Mouse (Mus musculus): ENCODE measurements around the gene Efemp1.

The Efemp1 gene

DNA sequence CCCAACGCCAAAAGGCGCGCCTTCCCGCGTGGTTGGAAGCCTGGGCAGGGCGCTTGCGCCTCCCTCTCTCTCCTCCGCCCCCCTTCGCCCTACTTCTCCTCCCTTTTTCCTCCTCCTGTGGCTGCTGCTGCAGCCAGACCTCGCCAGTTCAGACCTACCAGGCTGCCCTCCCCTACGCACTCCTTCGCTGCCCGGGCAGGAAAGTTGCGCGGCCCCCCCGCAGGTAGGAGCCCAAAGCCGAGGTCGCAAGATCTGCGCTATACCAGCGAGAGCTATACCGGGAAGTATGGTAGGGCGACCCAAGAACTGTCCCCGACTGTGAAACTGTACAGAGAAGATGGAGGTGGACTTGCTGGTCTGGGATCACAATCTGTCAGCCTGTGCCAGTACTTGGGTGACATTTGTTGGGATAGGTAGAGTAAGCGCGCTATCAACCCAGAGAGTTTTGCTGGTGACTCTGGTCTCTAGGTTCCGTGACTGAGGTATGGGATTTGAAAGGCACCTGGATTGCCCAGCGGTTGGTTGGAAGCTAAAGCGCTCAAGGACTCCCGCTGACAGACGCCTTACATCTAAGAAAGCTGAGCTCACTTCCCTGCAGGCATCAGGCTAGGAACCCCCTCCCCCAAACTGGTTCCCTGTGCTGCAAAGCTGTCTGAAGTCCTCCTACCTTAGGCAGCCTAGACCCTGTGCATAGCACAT, at the start of gene Efemp1:
Gene Efemp1, plus strand, starts transcription at position 103 of the 699 bp plus-strand sequence.
- DNase-seq: no peak

DNA sequence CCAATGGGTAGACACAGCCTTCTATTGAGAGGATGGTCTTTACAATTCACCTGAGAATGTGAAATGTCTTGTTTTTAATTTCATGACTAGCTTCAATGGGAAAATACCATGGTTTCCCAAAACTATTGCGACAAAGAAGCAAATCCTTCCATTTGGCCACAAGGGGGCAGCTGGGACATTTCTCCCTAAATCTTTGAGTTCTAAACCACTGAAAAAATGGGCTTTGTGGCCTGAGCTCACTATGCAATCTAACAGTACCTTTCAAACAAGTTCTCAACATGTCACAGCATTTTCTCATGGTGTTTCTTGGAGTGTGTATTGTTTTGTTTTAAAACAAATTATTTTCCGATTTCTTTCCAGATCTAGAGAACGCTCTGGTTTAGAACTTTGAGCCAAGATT, 44.3 kb upstream of the Efemp1 start:
- no peak for DNase-seq

DNA sequence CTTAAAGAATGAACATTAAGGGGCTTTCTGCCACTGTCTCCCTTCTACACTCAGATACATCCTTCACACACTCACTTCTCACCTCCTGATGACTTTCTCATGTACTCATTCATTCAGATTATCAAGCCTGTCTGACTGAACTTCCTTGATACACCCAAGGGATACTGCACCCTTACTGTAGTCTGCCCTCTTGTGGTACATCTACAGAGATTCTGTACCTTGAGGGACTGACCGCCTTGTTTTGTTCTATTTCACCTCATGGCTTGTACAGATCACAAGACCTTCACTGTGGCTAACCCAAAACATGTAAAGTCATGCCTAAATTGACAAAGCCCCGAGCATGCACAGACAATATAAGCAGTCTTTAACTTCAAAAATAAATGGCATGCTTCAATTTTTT, 41.1 kb upstream of the Efemp1 start:
- no peak for DNase-seq

DNA sequence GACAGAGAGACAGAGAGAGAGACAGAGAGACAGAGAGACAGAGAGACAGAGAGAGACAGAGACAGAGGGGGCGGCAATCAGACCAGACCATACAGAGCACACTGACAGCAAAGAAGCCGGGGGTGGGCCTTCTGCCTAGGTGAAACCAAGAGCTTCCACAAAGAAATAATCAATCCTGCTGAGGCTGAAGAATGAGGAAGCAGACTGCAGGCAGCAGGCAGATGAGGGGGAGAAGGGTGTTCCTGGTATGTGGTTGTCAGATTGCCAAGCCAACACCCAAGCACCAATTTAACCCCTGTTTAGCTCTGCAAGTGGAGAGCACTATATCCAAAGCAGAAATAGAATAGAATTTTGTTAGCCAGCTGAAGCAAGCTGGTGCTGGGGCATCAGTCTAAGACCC, 40.4 kb upstream of the Efemp1 start:
- no peak for DNase-seq

DNA sequence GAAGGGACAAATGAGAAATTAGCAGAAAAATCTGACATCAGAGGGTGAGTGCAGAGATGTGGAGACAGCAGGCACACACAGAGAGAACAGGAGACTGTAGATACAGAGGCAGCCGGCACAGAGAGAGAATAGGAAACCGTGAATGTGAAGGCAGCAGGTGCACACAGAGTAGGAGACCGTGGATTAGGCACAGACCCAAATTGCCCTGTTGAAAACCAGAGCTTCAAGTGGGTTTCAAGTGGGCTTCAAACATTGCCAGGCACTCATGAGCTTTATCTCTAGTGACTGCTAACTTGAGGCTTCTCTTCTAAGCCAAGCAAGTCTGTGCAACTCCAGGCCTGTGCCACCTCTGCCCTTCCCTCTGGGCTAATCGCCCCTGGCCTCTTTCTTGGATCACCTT, 35.6 kb upstream of the Efemp1 start:
- no peak for DNase-seq

DNA sequence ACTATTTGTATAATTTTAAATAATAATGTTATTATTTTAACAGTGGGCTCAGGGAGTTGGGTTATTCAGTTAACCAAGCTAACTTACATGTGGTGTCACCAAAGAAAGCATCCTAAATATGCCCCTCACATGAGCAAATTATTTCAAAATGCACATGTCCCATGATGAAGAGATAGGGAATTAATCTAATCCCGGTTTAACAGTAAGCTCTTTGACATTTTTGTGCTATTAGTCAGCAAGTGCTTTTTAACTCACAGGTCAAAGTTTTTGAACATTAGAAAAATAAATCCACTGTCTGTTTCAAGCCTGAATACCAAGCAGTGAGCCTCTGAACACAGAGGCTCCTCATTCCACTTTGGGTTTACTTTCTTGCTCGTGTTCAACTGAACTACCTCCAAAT, 26.1 kb upstream of the Efemp1 start:
- DNase-seq: no peak

DNA sequence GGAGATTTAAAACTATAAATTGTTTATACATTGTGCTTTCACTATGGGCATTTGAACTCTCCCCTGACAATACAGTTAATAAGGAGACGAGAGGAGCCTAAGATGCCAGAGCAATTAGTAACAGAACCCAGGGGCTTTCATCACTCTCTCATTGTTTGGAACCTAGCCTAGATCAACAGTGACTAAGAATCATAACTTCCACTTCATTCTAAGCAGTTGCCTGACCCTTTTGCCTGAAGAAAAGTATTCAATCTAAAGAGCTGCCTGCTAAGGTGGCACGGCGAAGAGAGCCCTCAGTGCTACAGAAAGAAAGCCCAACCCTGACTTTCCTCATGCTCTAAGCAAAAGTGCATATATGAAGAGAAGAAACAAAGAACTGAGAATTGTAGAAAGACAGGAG, 19.2 kb upstream of the Efemp1 start:
- no peak for DNase-seq

DNA sequence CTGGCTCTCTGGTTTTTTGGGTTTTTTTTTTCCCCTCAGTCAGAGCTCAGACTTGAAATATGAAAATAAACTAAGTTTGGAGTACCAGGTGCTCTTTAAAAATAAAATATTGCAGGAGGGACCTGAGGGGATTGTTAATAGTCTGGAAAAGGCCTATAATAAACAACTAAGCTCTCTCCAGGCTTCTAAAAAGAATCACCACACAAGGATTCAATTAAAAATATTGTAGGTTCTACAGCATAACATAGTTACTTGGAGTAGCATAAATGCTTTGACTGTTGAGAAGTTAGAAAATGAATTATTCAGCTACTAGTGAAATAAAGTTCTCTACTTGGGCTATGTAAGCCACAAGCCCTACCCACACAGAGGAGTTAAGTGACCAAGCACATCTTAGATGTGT, 17.9 kb upstream of the Efemp1 start:
- DNase-seq: no peak

DNA sequence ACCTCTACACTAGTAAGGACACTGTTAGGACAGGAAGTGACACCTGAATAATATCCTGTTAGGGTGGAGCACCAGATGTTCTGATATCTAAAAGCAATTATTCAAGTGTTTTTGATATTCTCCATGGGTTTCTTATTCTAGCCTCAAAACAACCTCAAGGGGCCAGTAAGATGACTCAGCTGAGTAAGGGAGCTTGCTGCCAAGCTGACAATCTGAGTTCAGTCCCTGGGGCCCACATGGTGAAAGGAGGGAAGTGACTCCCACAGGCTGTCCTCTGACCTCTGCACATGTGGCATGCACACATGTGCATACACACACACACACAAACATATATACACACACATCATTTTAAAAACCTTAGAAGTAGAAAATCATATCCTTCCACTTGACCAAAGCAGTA, 3.2 kb upstream of the Efemp1 start:
- DNase-seq: no peak

DNA sequence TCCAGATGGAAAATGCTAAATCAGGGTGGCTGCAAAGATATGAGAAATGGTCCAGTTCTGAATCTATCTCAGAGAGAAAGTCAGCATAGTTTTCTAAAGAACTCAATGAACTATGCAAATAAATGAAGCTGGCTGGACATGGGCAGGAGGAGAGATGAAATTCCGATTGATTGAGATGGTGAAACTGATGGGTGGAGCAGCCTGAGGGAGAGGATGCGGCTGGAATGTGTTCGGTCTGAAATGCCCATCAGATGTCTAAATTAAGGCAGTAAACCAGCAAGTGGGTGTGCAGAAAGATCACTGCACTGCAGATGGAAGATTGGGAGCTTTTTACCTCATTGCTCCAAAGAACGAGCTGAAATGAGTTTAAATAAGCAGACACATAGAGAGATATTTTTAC, 1.4 kb upstream of the Efemp1 start:
- no peak for DNase-seq

DNA sequence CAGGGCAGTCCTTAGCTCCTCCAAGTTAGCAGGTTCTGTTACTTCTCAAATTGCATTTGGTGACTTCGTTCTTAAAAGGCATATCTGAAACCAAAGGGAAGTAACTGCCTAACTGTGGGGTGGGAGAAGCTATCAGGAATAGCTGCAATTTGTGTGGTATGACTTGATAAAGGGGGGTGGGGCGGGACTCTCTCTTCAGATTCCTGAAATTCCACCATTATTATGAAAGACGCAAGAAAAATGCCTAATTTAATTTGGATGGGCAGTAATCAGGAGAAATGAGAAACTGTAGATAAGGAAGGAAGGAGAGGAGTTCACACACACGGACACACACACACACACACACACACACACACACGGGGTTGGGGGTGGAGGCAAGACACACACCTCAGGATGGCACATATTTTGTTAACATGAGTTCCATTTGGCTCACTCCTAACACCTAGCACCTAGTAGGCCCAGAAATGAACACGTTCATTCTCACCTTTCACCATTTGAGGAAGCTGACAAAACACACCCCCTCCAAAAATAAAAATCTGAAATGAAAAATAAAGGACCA, 564 bp upstream of the Efemp1 start:
- DNase-seq: no peak

DNA sequence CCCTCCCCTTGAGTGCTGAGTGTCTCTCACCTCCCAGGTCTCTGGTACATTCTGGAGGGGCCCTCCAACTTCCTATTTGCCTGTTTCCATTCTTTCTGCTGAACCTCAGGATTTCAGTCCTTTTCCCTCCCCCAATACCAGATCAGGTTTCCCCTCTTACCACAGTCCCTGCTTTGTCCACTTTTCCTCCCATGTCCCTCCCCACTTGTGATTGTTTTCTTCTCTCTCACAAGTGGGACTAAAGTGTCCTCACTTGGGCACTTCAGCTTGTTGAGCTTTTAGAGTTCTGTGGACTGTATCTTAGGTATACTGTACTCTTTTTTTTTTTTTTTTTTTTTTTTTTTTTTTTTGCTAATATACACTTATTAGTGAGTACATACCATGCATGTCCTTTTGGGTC, 6.1 kb downstream of the Efemp1 start:
- no peak for DNase-seq

DNA sequence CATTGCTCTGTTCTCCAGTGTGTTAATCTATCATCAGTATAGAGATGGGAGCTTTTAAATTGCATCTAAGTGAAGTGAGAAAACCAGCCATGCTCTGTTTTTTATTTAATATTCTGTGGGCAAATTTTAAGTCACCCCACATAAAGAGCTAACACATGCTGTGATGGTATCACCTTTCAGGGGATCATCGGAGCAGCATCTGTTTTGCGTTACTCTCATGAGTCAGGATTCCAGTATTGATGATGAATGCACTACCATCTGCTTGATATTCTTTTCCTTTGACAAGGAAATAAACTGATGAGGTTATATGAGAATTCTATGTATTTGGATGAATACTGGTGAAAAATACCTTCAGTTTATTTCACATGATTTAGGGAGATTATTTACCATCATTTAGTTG, 16.1 kb downstream of the Efemp1 start:
- no peak for DNase-seq

DNA sequence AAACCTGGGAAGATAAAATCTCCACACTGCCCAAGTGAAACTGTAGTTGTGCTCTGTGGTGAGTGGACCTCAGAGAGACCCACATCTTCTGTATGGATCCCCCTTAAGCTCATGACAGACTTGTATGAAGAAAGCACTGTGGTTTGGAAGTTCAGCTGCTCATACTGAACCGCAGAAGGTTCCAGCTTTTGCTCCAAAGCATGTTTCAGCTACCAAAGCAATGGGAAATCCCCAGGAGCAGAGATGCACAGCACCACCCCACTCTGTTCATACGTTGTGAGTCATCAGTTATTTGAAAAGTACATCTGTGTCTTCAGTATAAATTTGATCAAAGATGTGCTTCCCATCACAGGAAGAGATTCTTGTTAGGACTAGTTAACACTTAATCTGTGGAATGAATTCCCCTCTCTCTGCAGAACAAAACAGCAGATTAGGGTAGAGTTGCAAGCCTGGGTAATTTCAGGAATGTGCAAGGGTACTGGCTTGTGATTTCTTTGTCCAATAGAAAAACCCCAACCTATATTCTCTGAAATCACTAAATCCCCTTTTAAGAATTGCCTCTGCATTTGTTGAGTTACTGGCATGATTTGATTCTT, 28.5 kb downstream of the Efemp1 start:
- DNase-seq: no peak

DNA sequence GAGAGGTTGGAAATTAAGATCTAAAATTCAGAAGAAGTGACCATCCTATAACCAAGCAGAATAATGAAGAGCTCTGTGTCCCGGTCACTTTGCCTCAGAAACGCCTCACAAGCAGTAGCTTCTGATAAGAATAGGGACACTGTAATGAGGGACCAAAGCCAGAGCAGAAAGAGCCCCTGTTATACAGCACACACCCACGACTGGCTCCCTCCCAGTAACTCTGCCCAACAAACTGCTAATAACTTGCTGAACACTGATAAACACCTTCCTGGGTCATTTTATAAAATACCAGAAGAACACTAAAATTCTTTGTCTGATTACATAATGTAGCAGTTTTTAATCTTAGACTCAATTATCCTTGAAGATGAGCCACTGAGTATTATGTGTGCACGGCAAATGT, 30.1 kb downstream of the Efemp1 start:
- DNase-seq: no peak

DNA sequence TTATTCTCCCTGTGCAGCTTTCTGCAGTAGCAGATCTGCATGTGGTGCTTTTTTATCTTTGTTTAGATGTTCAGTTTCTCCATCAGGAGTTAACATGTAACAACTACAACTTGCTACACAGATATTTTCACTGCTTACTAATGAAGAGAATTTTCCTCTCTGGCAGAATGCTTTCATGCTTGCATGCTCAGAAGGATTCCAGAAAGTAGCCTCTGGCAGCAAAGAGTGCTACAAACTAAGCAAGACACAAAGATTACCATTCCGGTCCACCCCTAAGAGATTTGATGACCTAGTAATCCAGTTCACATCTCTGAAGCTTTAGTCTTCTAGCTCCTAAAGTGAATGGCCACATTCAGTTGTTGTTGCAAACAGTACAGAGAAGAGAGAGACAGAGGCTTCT, 36.5 kb downstream of the Efemp1 start:
- no peak for DNase-seq

DNA sequence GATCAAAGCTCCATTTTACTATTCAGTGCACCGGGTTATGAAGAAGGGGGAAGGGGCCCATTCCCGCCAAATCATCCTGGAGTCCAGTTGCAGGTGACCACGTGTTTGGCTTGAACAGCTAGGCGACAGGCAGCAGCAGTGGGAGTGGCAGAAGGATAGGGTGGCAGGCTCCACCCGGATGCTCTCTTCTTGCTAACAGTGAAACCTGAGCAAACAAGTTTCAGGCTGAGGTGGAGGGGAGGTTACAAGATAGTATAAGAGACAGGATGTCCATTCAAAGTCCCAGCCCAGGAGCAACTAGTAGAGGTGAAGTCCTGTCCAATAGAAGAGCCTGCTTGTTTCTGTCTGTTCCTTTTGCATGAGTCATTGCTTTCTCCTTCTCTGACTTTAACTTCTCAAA, 38.5 kb downstream of the Efemp1 start:
- no peak for DNase-seq

DNA sequence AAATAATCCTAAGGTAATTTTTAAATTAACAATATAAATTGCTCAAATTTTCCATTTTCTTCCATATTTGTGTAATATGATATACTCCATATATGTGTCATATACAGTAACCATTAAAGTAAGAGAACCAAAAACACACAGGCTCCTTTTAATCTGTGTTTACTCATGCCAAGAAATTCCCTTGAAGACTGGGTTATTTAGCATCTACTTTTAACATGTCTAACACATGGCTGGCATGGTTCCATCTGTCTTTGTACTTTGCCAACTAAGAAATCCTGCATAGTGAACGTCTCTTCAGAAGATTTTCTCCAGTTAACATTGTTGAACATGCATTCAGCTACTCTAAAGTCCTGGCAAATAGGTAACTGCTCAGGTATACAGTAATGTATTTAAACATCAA, 46.4 kb downstream of the Efemp1 start:
- DNase-seq: no peak

DNA sequence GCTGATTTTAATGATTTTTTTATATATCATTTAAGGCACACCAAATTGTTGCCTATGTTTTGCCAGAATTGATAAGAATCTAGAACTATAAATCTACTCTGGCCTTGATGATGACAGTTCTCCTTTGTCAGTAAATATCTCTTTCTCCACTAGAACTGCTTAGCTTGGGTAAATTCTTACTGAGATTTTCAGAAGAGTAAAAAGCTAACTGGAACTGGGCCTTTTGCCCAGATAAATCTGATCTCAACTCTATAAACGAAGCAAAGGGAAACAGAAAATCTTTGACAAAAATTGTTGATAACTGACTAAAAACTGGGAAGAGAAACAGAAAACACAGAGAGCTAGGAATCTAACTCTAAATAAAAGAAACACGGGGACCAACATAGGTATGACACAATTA, 51.6 kb downstream of the Efemp1 start:
- DNase-seq: no peak

DNA sequence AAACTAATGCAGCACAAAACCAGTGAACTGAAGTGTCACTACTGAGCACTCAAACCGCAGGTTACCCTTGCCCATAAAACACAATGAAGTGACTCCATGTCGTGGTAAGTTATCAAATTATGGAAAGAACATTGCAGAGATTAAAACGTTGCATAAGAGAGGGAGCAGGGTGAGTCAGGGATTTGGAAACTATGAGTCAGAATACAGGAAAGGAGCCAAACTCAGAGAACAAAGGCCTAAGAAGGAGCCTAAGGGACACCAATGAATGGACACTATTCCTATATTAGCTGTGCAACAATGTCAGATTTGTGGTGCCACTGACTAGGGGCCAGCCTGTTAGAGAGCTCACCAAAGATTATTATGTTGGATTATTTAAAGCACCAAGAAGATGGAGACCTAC, 53.3 kb downstream of the Efemp1 start:
- DNase-seq: peak; percentile 3

DNA sequence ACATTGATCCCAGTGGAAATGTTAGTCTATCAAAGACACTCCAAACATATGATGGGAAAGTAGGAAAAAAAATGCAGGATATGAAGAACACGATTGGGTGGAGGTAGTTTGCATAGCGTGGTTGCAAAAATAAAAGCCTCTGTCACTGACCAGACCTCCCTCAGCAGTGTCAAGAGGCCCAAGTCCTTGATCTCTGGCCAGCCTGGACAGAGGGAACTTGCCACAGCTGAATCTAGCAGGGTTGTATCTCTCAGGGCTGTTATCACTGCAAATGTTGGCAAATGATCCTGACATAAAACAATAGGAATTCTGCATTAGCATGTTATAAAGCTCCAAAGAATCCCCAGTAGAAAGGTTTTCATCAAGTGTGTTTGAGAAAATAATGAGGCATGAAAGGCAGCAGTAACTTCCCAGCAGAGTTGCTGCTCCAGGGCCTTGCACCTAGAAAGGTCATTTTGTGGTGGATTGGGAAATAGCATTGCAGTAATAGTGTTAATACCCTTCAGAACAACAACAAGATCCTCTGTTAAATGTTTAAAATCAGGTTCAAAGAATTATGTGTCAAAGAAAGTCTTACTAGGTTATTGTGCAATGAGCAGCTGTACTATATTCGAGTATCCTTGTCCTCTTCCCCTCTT, 56.0 kb downstream of the Efemp1 start:
- DNase-seq: no peak

DNA sequence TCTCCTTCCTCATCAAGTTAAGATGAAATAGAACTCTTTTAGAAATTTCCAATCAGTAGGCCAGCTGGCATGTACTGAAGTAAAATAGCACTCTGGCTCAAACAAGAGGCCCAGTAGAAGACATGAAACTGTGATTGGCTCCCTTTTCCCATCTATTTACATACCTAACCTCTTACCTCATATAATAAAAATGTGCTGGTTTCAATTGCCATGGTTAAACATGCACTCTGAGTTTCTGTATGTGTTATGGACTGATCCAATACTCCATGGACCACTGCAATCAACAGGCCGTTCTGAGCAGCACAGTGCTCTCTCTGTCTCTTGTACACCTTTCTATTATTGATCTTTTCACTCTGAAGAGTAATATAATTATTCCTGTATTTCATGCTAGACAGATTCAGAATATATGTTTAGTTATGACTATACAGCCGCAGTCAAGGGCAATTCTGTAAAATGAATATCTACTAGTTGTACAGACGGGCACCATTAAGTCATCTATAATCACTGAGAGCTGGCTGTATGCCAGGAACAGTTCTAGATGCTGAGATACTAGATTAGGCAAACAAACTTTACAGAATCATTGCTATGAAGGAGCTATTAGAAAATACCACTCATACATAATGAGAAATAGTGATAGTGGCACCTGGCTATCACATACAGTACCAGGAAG, 59.6 kb downstream of the Efemp1 start:
- DNase-seq: no peak

DNA sequence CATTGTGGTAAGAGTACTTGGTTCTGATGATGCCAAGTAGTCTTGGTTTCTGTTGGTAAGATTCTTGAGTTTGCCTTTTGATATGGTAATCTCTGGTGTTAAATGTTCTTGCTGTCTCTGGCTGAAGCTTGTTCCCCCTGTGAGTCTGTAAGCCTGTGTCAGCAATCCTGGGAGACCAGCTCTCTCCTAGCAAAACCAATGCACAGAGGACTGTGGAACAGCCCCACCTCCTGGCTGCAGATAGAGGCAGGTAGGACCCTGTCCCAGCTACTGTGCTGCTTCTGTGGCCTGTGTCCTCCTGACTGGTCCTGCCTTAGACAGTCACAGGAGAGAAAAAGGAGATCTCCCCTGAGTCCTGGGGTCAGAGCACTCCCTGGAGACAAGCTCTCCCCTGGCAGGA, 81.4 kb downstream of the Efemp1 start:
- no peak for DNase-seq

DNA sequence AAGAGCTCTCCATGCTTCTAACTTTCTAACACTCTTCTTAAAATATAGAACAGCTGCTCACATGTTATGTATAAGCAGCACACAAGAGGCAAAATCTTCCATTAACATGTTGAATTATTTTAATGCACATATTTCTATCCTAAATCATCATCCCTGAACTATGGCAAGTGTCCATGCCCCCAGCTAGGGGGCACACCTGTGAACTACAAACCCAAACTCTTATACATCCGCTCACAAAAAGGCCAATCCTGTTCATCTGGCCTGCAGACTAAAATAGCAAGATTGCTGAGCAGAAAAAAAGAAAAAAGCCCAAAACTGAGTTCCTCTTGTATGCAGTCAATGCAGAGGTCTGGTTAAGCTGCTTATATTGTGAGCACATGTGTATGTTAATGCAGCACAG, 86.6 kb downstream of the Efemp1 start:
- no peak for DNase-seq

All from cerebellum, adult 9-10 months (tissue).